Mouse (Mus musculus): Measurements from ENCODE around the gene Trabd2b.

DNA sequence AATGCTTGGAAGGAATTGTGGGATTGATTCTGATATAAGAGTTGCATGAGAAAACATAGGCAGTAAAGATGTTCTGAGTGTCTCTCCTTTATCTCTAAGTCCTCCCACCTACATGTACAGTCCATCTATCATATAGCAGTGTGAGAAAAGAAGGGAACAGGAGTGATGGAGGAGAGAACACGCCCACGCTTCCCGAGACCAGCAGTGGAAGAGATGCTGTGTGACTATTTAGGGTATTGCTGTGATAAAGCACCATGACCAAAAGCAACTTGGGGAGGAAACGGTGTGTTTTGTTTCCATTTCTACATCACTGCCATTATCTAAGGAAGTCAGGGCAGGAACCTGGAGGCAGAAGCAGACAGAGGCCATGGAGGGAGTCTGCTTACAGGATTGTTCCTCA is 235.9 kb downstream of the Trabd2b start:
- TF ChIP-seq CTCF (IDR thresholded peaks at IDR 0.05; ENCODE audit: borderline replicate concordance, extremely low read depth, insufficient read depth, insufficient read length) (no peak), POLR2A (IDR thresholded peaks at IDR 0.05; ENCODE audit: borderline replicate concordance, extremely low read depth, insufficient read depth, insufficient read length, poor library complexity, severe bottlenecking) (no peak)
